Mouse (Mus musculus) small intestine, adult 2 months (tissue): Measurements from ENCODE around the gene Zfp148.

Experiments
- CTCF ChIP-seq: fragments of 200-500 bp; IDR thresholded peaks from 2 replicates; pipeline ENCODE4 v1.5.1; 2012; ENCODE audit warnings: low read depth, mild to moderate bottlenecking, control low read depth, inconsistent platforms, low read length, moderate library complexity, mixed read lengths; ENCODE audit not compliant: insufficient replicate concordance, insufficient read length; ENCODE audit errors: extremely low read depth
- POLR2A ChIP-seq: fragments of 200-500 bp; IDR thresholded peaks from 2 replicates; pipeline ENCODE4 v1.6.1; 2012; ENCODE audit warnings: low read depth, mild to moderate bottlenecking, control low read depth, inconsistent platforms, low read length, moderate library complexity

GRCm38 (mm10) chr16:33370836-33371235 is 9.8 kb upstream of the Zfp148 start:
- TF ChIP-seq POLR2A (no peak), CTCF (no peak)
